Mouse (Mus musculus): ENCODE results near the gene Nampt.

GRCm38 (mm10) chr12:32821504-32822011 lies 2.2 kb downstream of the Nampt start:
- TF ChIP-seq CTCF (IDR thresholded peaks at IDR 0.05; ENCODE audit: borderline replicate concordance, insufficient read depth, low read depth, low read length) (no peak), POLR2A (IDR thresholded peaks at IDR 0.05; ENCODE audit: borderline replicate concordance, insufficient read depth, low read length) (no peak)
